8 mouse cellular contexts compared by ENCODE assay signal in genomic region chr11:117778851-117779433, GRCm38 (mm10). TPM values are rescaled to one million over a fixed set of nuclear protein-coding genes. Genes with fewer than 3 reads are reported as not detected.
DNase-seq lines count a peak whose midpoint lies in the region; ATAC-seq and TF ChIP-seq lines count a peak whose summit lies in the region.

No protein-coding gene starts in this region.

- no peak for ATAC-seq in forebrain, embryonic 13.5 days
- no peak for ATAC-seq in stomach, embryonic 16.5 days (ENCODE audit: insufficient read depth, low FRiP score)

- no peak overlapping the region for H3K27ac ChIP-seq in forebrain, embryonic 13.5 days
- H3K27ac ChIP-seq in kidney, adult 2 months (ENCODE audit: insufficient read depth, low read depth, low read length): peak overlapping the region; percentile 90
- H3K27ac ChIP-seq in stomach, embryonic 16.5 days (ENCODE audit: low read length): peak overlapping the region; percentile 97

- H3K9ac ChIP-seq in forebrain, embryonic 13.5 days: no peak overlapping the region
- H3K9ac ChIP-seq in stomach, embryonic 16.5 days (ENCODE audit: low read length): peak overlapping the region; percentile 82

- DNase-seq in urinary bladder, postnatal 25 days (ENCODE audit: low spot score): peak; percentile 31
- DNase-seq in urinary bladder, adult 2 months (ENCODE audit: low spot score): no peak
- peak; percentile 52 for DNase-seq in kidney, adult 2 months
- peak; percentile 80 for DNase-seq in lung, postnatal 10 days
- no peak for DNase-seq in frontal cortex, adult 2 months (ENCODE audit: extremely low spot score in 1 of 2, low spot score in 1 of 2)
- DNase-seq in right cerebral cortex, postnatal 25 days: no peak

- WGBS in forebrain, embryonic 13.5 days: 78% methylated on average over 12 of the region's 12 CpGs
- WGBS in kidney, adult 2 months: 22% methylated on average over 12 of the region's 12 CpGs
- WGBS in stomach, embryonic 16.5 days: 46% methylated on average over 12 of the region's 12 CpGs

- no peaks in the 10 kb centered on the region for H3K36me3 ChIP-seq in forebrain, embryonic 13.5 days (ENCODE audit: poor library complexity, severe bottlenecking)
- 0 out of 2 replicates have a peak, but pooled peaks cover 1% of the 10 kb centered on the region for H3K36me3 ChIP-seq in kidney, adult 2 months (ENCODE audit: control insufficient read depth, insufficient read depth, low read length)
- no peaks in the 10 kb centered on the region; the same call in 1 of the 2 replicates for H3K36me3 ChIP-seq in stomach, embryonic 16.5 days (ENCODE audit: control insufficient read depth, insufficient read depth, low read length)

- no peak for TF ChIP-seq POLR2A in kidney, adult 2 months (IDR thresholded peaks at IDR 0.05; ENCODE audit: low read depth, low read length)

- peaks cover 27% of the 10 kb centered on the region for H3K4me1 ChIP-seq in forebrain, embryonic 13.5 days
- peaks cover 22% of the 10 kb centered on the region for H3K4me1 ChIP-seq in kidney, adult 2 months (ENCODE audit: control insufficient read depth, insufficient read depth, low read length)
- H3K4me1 ChIP-seq in stomach, embryonic 16.5 days (ENCODE audit: control insufficient read depth, insufficient read depth, low read length): peaks cover 43% of the 10 kb centered on the region

- no peaks in the 10 kb centered on the region for H3K9me3 ChIP-seq in forebrain, embryonic 13.5 days (replicated peaks)
- no peaks in the 10 kb centered on the region for H3K9me3 ChIP-seq in stomach, embryonic 16.5 days (replicated peaks; ENCODE audit: control insufficient read depth, low read length)

- H3K4me3 ChIP-seq in forebrain, embryonic 13.5 days: no peak overlapping the region
- H3K4me3 ChIP-seq in kidney, adult 2 months (ENCODE audit: insufficient read depth, low read depth, low read length): peak overlapping the region; percentile 51
- peak overlapping the region; percentile 61 for H3K4me3 ChIP-seq in stomach, embryonic 16.5 days (replicated peaks; ENCODE audit: low read length)

- peak overlapping the region; percentile 55; the same call in 1 of the 2 replicates for H3K4me2 ChIP-seq in forebrain, embryonic 13.5 days
- H3K4me2 ChIP-seq in stomach, embryonic 16.5 days (ENCODE audit: low read depth, low read length): peak overlapping the region; percentile 83

- H3K27me3 ChIP-seq in forebrain, embryonic 13.5 days: peaks cover 53% of the 10 kb centered on the region
- H3K27me3 ChIP-seq in kidney, adult 2 months (replicated peaks; ENCODE audit: control insufficient read depth, insufficient read depth, low read length): no peaks in the 10 kb centered on the region
- no peaks in the 10 kb centered on the region for H3K27me3 ChIP-seq in stomach, embryonic 16.5 days (ENCODE audit: control insufficient read depth, insufficient read depth, low read length)

- no peak for TF ChIP-seq CTCF in kidney, adult 2 months (conservative IDR thresholded peaks at IDR 0.05; ENCODE audit: insufficient read depth, insufficient read length, low read depth, low read length)

RNA-seq across cellular contexts. Expression of gene Tmc8, which starts 2.9 kb away (rescaled TPM):
- 3.1 and 3.4 TPM in 2 replicates for polyA plus RNA-seq in urinary bladder, adult 2 months (2012; rRNA removed)
- 0.45 and 0.52 TPM in 2 replicates for polyA plus RNA-seq in forebrain, embryonic 13.5 days (2015; fragmentation: Nextera tagmentation; extraction: Ambion mirVana)
- polyA plus RNA-seq in kidney, adult 2 months (2012; rRNA removed): 3.3 and 5.3 TPM in 2 replicates
- polyA plus RNA-seq in stomach, embryonic 16.5 days (2015; fragmentation: Nextera tagmentation; extraction: Ambion mirVana): 3.2 and 3.7 TPM in 2 replicates
- 0.42 and 0.50 TPM in 2 replicates for polyA plus RNA-seq in frontal cortex, adult 2 months (2012; rRNA removed)

RNA-seq across cellular contexts. Expression of gene Tmc6, which starts 3.1 kb away (rescaled TPM):
- polyA plus RNA-seq in urinary bladder, adult 2 months (2012; rRNA removed): 48.2 and 55.4 TPM in 2 replicates
- polyA plus RNA-seq in forebrain, embryonic 13.5 days (2015; fragmentation: Nextera tagmentation; extraction: Ambion mirVana): 1.8 and 2.1 TPM in 2 replicates
- polyA plus RNA-seq in kidney, adult 2 months (2012; rRNA removed): 41.2 and 48.4 TPM in 2 replicates
- polyA plus RNA-seq in stomach, embryonic 16.5 days (2015; fragmentation: Nextera tagmentation; extraction: Ambion mirVana): 31.6 and 36.8 TPM in 2 replicates
- 7.1 and 7.2 TPM in 2 replicates for polyA plus RNA-seq in frontal cortex, adult 2 months (2012; rRNA removed)

RNA-seq across cellular contexts. Expression of gene 6030468B19Rik, which starts 18.5 kb away (rescaled TPM):
- polyA plus RNA-seq in urinary bladder, adult 2 months (2012; rRNA removed): 0.06 TPM in 1 of 2 replicates, not detected in the other
- not detected in 2 replicates for polyA plus RNA-seq in forebrain, embryonic 13.5 days (2015; fragmentation: Nextera tagmentation; extraction: Ambion mirVana)
- 0.09 TPM in 1 of 2 replicates, not detected in the other for polyA plus RNA-seq in kidney, adult 2 months (2012; rRNA removed)
- polyA plus RNA-seq in stomach, embryonic 16.5 days (2015; fragmentation: Nextera tagmentation; extraction: Ambion mirVana): 2.5 and 4.7 TPM in 2 replicates
- polyA plus RNA-seq in frontal cortex, adult 2 months (2012; rRNA removed): 0.23 and 0.32 TPM in 2 replicates

RNA-seq across cellular contexts. Expression of gene Gm20708, which starts 30.5 kb away (rescaled TPM):
- polyA plus RNA-seq in urinary bladder, adult 2 months (2012; rRNA removed): 0.22 TPM in 1 of 2 replicates, not detected in the other
- 0.36 and 0.49 TPM in 2 replicates for polyA plus RNA-seq in forebrain, embryonic 13.5 days (2015; fragmentation: Nextera tagmentation; extraction: Ambion mirVana)
- polyA plus RNA-seq in kidney, adult 2 months (2012; rRNA removed): 0.18 and 0.22 TPM in 2 replicates
- 0.16 and 0.68 TPM in 2 replicates for polyA plus RNA-seq in stomach, embryonic 16.5 days (2015; fragmentation: Nextera tagmentation; extraction: Ambion mirVana)
- polyA plus RNA-seq in frontal cortex, adult 2 months (2012; rRNA removed): 0.61 and 1.3 TPM in 2 replicates

RNA-seq across cellular contexts. Expression of gene Syngr2, which starts 30.5 kb away (rescaled TPM):
- polyA plus RNA-seq in urinary bladder, adult 2 months (2012; rRNA removed): 90.0 and 106 TPM in 2 replicates
- 15.9 and 17.4 TPM in 2 replicates for polyA plus RNA-seq in forebrain, embryonic 13.5 days (2015; fragmentation: Nextera tagmentation; extraction: Ambion mirVana)
- polyA plus RNA-seq in kidney, adult 2 months (2012; rRNA removed): 150 and 155 TPM in 2 replicates
- polyA plus RNA-seq in stomach, embryonic 16.5 days (2015; fragmentation: Nextera tagmentation; extraction: Ambion mirVana): 129 and 157 TPM in 2 replicates
- 11.0 and 11.9 TPM in 2 replicates for polyA plus RNA-seq in frontal cortex, adult 2 months (2012; rRNA removed)

Comparison
In these comparisons a context has a peak if more than half of its experiments do, and no peak if none do; other contexts are left out.
1. DNase-seq: peak in urinary bladder, postnatal 25 days (single experiment), kidney, adult 2 months (single experiment) and lung, postnatal 10 days (single experiment); none in urinary bladder, adult 2 months (single experiment), frontal cortex, adult 2 months (0 of 2) and right cerebral cortex, postnatal 25 days (single experiment).